Mouse (Mus musculus): ENCODE data around the gene Hoxa2. TPM values are rescaled to one million over a fixed set of nuclear protein-coding genes. Genes with fewer than 3 reads are reported as not detected.

Gene Hoxa2
- polyA plus RNA-seq, 1 experiment from 2014 or later: 1.2 TPM

- H3K4me2 ChIP-seq: no peak overlapping the region
- H3K36me3 ChIP-seq: no peaks in the 10 kb centered on the region
- 14% methylated on average over 6 of the region's 6 CpGs for WGBS
- no peak overlapping the region for H3K4me3 ChIP-seq
- peaks cover 8% of the 10 kb centered on the region for H3K4me1 ChIP-seq (replicated peaks)
- H3K9ac ChIP-seq: no peak overlapping the region
- no peak for ATAC-seq (replicated peaks; ENCODE audit: insufficient number of reproducible peaks, insufficient read depth, low FRiP score, low read depth)
- no peaks in the 10 kb centered on the region for H3K9me3 ChIP-seq (replicated peaks)
- no peak overlapping the region for H3K27ac ChIP-seq
- peaks cover 94% of the 10 kb centered on the region for H3K27me3 ChIP-seq
These were observed 11.4 kb downstream of the Hoxa2 start for GRCm38 (mm10) chr6:52153270-52153669.

- Histone ChIP-seq H3K9ac (no peak overlapping the region), H3K4me1 (replicated peaks) (0 out of 2 replicates have a peak, but pooled peaks cover 2% of the 10 kb centered on the region), H3K27ac (no peak overlapping the region), H3K4me3 (no peak overlapping the region), H3K27me3 (peaks cover 94% of the 10 kb centered on the region), H3K36me3 (no peaks in the 10 kb centered on the region), H3K4me2 (no peak overlapping the region), H3K9me3 (replicated peaks) (no peaks in the 10 kb centered on the region)
- ATAC-seq (replicated peaks; ENCODE audit: insufficient number of reproducible peaks, insufficient read depth, low FRiP score, low read depth): no peak
- 25% methylated on average over 16 of the region's 16 CpGs for WGBS
These were observed 12.1 kb downstream of the Hoxa2 start for GRCm38 (mm10) chr6:52152226-52153193.

GRCm38 (mm10) chr6:52151571-52151970 is 13.1 kb downstream of the Hoxa2 start:
- no peaks in the 10 kb centered on the region for H3K36me3 ChIP-seq
- H3K27me3 ChIP-seq: peaks cover 94% of the 10 kb centered on the region
- 34% methylated on average over 4 of the region's 4 CpGs for WGBS
- H3K9ac ChIP-seq: no peak overlapping the region
- H3K27ac ChIP-seq: no peak overlapping the region
- no peaks in the 10 kb centered on the region for H3K4me1 ChIP-seq (replicated peaks)
- ATAC-seq (replicated peaks; ENCODE audit: insufficient number of reproducible peaks, insufficient read depth, low FRiP score, low read depth): no peak
- no peaks in the 10 kb centered on the region for H3K9me3 ChIP-seq (replicated peaks)
- H3K4me3 ChIP-seq: no peak overlapping the region
- no peak overlapping the region for H3K4me2 ChIP-seq

- no peak overlapping the region for H3K27ac ChIP-seq
- no peak overlapping the region for H3K9ac ChIP-seq
- no peak for ATAC-seq (replicated peaks; ENCODE audit: insufficient number of reproducible peaks, insufficient read depth, low FRiP score, low read depth)
- H3K27me3 ChIP-seq: peaks cover 89% of the 10 kb centered on the region
- H3K36me3 ChIP-seq: no peaks in the 10 kb centered on the region
- H3K4me2 ChIP-seq: no peak overlapping the region
- no peak overlapping the region for H3K4me3 ChIP-seq
- H3K4me1 ChIP-seq (replicated peaks): no peaks in the 10 kb centered on the region
- 10% methylated on average over 16 of the region's 16 CpGs for WGBS
- no peaks in the 10 kb centered on the region for H3K9me3 ChIP-seq (replicated peaks)
These were observed 14.1 kb downstream of the Hoxa2 start for GRCm38 (mm10) chr6:52150401-52150966.

GRCm38 (mm10) chr6:52139115-52139514 is 25.5 kb downstream of the Hoxa2 start:
- Histone ChIP-seq H3K36me3 (no peaks in the 10 kb centered on the region), H3K27ac (no peak overlapping the region), H3K4me2 (no peak overlapping the region), H3K27me3 (peaks cover 18% of the 10 kb centered on the region), H3K9me3 (replicated peaks) (no peaks in the 10 kb centered on the region), H3K9ac (no peak overlapping the region), H3K4me3 (no peak overlapping the region), H3K4me1 (replicated peaks) (no peaks in the 10 kb centered on the region)
- 80% methylated on average over 5 of the region's 5 CpGs for WGBS
- ATAC-seq (replicated peaks; ENCODE audit: insufficient number of reproducible peaks, insufficient read depth, low FRiP score, low read depth): no peak

- peaks cover 19% of the 10 kb centered on the region for H3K27me3 ChIP-seq
- H3K4me3 ChIP-seq: no peak overlapping the region
- 70% methylated on average over 10 of the region's 10 CpGs for WGBS
These were observed 26.1 kb downstream of the Hoxa2 start for GRCm38 (mm10) chr6:52138576-52138975.

GRCm38 (mm10) chr6:52137841-52138535 is 26.6 kb downstream of the Hoxa2 start:
- Histone ChIP-seq H3K9ac (no peak overlapping the region), H3K27me3 (peaks cover 19% of the 10 kb centered on the region), H3K9me3 (replicated peaks) (no peaks in the 10 kb centered on the region), H3K4me3 (no peak overlapping the region), H3K4me1 (replicated peaks) (no peaks in the 10 kb centered on the region), H3K4me2 (no peak overlapping the region), H3K27ac (no peak overlapping the region), H3K36me3 (no peaks in the 10 kb centered on the region)
- ATAC-seq (replicated peaks; ENCODE audit: insufficient number of reproducible peaks, insufficient read depth, low FRiP score, low read depth): no peak
- 73% methylated on average over 9 of the region's 9 CpGs for WGBS

More at GRCm38 (mm10) chr6:52138576-52138975, 26.1 kb downstream of the Hoxa2 start:
- Histone ChIP-seq H3K27ac (no peak overlapping the region), H3K9me3 (replicated peaks) (no peaks in the 10 kb centered on the region), H3K4me1 (replicated peaks) (no peaks in the 10 kb centered on the region), H3K9ac (no peak overlapping the region), H3K4me2 (no peak overlapping the region), H3K36me3 (no peaks in the 10 kb centered on the region)
- ATAC-seq (replicated peaks; ENCODE audit: insufficient number of reproducible peaks, insufficient read depth, low FRiP score, low read depth): no peak

- Histone ChIP-seq H3K27ac (no peak overlapping the region), H3K36me3 (no peaks in the 10 kb centered on the region), H3K27me3 (peaks cover 49% of the 10 kb centered on the region), H3K4me1 (replicated peaks) (no peaks in the 10 kb centered on the region), H3K4me2 (no peak overlapping the region), H3K4me3 (no peak overlapping the region), H3K9me3 (replicated peaks) (0 out of 2 replicates have a peak, but pooled peaks cover 4% of the 10 kb centered on the region), H3K9ac (no peak overlapping the region)
- ATAC-seq (replicated peaks; ENCODE audit: insufficient number of reproducible peaks, insufficient read depth, low FRiP score, low read depth): no peak
- 74% methylated on average over 4 of the region's 4 CpGs for WGBS
These were observed 41.0 kb downstream of the Hoxa2 start for GRCm38 (mm10) chr6:52123673-52124072.

GRCm38 (mm10) chr6:52121173-52121572 is 43.5 kb downstream of the Hoxa2 start:
- H3K4me2 ChIP-seq: no peak overlapping the region
- 50% methylated on average over 3 of the region's 3 CpGs for WGBS
- no peaks in the 10 kb centered on the region for H3K36me3 ChIP-seq
- peaks cover 5% of the 10 kb centered on the region for H3K4me1 ChIP-seq (replicated peaks)
- ATAC-seq (replicated peaks; ENCODE audit: insufficient number of reproducible peaks, insufficient read depth, low FRiP score, low read depth): no peak
- H3K9ac ChIP-seq: no peak overlapping the region
- peaks cover 69% of the 10 kb centered on the region for H3K27me3 ChIP-seq
- H3K4me3 ChIP-seq: no peak overlapping the region
- no peak overlapping the region for H3K27ac ChIP-seq
- no peaks in the 10 kb centered on the region for H3K9me3 ChIP-seq (replicated peaks)

GRCm38 (mm10) chr6:52118903-52119635 is 45.6 kb downstream of the Hoxa2 start:
- H3K9me3 ChIP-seq (replicated peaks): no peaks in the 10 kb centered on the region
- WGBS: 41% methylated on average over 6 of the region's 6 CpGs
- no peak overlapping the region for H3K4me2 ChIP-seq
- H3K9ac ChIP-seq: no peak overlapping the region
- no peak overlapping the region for H3K4me3 ChIP-seq
- no peak overlapping the region for H3K27ac ChIP-seq
- H3K4me1 ChIP-seq (replicated peaks): peaks cover 5% of the 10 kb centered on the region
- H3K27me3 ChIP-seq: peaks cover 82% of the 10 kb centered on the region
- no peak for ATAC-seq (replicated peaks; ENCODE audit: insufficient number of reproducible peaks, insufficient read depth, low FRiP score, low read depth)
- H3K36me3 ChIP-seq: no peaks in the 10 kb centered on the region

- ATAC-seq (replicated peaks; ENCODE audit: insufficient number of reproducible peaks, insufficient read depth, low FRiP score, low read depth): no peak
- Histone ChIP-seq H3K9ac (no peak overlapping the region), H3K27me3 (peaks cover 79% of the 10 kb centered on the region), H3K9me3 (replicated peaks) (no peaks in the 10 kb centered on the region), H3K4me3 (no peak overlapping the region), H3K4me2 (no peak overlapping the region), H3K4me1 (replicated peaks) (peaks cover 5% of the 10 kb centered on the region), H3K36me3 (no peaks in the 10 kb centered on the region), H3K27ac (no peak overlapping the region)
- 14% methylated on average over 5 of the region's 5 CpGs for WGBS
These were observed 48.7 kb downstream of the Hoxa2 start for GRCm38 (mm10) chr6:52115899-52116298.
